Mouse (Mus musculus) granulocyte monocyte progenitor cell, adult 5-6 weeks (primary cell): ENCODE measurements around the gene Qsox1. TPM values are rescaled to one million over a fixed set of nuclear protein-coding genes. Genes with fewer than 3 reads are reported as not detected.

Source experiments
- ATAC-seq: replicated peaks from 2 replicates; pipeline ENCODE4 v1.8.0; 2016; ENCODE audit warnings: mild to moderate bottlenecking, moderate TSS enrichment, inconsistent platforms; ENCODE audit not compliant: poor library complexity, severe bottlenecking
- total RNA-seq, 2 experiments: library from RNA; stranded (forward) in 1 of 2; stranded (reverse) in 1 of 2; fragments of 200-712, 200-1000 nt in 1 of 2; fragments of >200 nt in 1 of 2; fragmentation: Nextera tagmentation in 1 of 2; gene quantifications; 2 replicates each; pipeline ENCODE4 v1.2.3; 2014 to 2017

The Qsox1 gene
- total RNA-seq (2014; fragmentation: Nextera tagmentation), result 15.0 and 20.9 TPM in 2 replicates
- total RNA-seq (2017), result 22.4 and 23.3 TPM in 2 replicates

DNA sequence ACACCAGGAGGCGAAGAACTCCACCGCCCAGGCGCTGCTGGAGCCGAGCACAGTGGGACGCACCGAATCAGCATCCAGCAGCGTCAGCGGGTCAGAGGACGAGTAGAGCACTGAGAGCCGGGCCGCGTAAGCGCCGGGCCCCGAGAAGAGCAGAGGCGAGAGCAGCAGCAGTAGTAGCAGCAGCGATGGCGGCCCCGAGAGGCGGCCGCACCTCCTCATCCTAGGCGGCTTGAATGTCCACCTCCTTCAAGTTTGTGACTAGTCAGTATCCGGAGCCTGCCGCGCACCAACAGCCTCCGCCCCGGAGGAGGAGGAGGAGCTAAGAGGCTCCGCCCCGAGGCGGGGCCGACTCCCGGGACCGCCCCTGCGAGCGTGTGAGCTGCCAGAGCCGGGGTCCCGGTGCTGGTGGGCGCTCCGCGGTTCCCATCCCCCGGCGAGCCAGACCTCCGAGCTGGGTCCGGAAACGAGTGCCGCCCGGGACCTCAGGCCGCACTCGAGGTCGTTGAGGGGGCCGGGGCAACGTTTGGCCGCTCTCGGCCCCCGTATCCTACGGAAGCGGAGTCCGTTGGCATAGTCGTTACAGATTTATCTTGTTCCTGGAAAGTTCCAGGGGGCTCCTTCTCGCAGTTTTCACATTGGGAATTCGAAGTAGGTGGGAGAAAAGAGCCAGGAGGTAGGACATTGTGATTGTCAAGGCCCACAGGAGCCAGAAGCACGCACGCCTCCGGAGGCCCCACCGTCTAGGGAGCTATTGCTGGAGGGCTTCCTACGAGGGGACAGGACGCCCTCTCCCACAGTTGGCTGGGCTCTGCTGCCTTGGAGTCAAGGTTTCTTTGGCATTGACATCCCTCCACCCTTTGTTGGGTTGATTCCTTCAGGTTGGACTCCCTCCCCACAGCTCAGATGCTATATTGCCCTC, at the start of gene Qsox1:
Gene Qsox1, minus strand, starts transcription at position 309 of the 919 bp plus-strand sequence.
- peak; percentile 84 for ATAC-seq

DNA sequence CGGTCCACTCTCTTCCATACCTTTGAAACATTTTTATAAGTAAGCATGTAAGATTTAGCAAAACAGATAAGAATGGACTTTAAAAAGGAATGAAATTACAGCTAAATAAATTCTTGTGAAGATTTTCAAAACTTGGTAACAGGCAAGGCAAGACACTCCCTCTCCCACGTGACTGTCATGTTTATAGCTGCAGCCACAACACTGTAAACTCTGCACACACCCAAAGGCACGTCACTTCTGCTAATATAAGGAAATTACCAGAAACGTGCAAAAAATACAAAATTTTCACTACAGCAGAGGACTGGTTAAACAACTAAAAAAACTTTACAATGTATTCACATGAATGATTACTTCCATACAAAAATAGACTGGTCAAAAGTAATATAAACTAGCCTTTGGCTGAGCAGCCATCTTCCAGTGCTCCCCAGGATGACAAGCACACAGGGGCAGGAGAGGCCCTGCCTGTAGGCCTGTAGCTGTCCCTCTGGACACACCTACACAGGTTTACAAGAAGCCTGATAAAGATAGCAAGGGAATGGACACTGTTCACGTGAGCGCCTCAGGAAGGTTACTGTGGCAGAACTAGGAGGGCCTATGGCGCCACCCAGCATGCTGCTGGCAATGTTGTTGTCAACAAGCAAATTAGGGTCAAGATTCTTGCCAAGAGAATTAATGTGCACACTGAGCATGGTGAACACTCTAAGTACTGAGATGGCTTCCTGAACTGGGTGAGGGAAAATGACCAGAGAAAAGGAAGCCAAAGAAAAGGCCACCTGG, 42.4 kb upstream of the Qsox1 start:
- ATAC-seq, result no peak

DNA sequence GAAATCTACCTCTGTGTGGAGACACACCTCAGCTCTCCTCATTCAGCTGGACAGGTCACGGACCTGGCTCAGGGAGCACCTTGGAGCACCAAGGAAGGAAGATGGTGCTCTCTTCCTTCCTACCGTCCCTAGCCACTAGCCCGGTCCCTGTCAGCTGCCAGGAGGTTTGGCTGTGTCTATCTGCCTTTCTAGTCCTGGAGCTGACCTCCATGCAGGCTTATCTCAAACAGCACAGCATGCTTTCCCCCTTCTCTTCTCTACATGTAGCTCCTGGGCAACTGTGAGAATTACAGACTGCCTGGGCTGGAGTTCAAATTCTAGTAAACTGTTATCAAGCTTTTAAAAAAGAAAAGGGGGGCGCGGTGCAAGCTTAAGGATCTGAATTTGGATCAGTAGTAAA, 40.3 kb upstream of the Qsox1 start:
- no peak for ATAC-seq

DNA sequence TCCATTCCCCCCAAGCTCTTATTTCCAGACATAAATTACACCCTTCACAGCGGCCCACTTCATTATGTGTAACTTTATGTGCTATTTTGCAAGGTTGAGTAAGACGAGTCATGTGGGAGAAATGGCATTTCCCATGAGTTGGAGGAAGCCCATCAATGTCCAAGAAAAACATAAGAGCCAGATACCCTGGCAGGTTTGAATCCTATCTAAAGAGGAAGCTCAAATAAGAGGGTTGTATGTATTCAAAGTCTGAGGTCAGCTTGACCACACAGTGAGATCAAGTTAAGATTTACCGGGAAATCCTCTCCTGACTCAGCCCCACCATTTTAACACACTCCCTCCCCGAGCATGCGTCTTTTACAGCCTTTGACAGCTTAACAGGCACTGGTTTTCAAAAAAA, 31.5 kb upstream of the Qsox1 start:
- peak; percentile 48; the same call in 1 of the 2 replicates for ATAC-seq

DNA sequence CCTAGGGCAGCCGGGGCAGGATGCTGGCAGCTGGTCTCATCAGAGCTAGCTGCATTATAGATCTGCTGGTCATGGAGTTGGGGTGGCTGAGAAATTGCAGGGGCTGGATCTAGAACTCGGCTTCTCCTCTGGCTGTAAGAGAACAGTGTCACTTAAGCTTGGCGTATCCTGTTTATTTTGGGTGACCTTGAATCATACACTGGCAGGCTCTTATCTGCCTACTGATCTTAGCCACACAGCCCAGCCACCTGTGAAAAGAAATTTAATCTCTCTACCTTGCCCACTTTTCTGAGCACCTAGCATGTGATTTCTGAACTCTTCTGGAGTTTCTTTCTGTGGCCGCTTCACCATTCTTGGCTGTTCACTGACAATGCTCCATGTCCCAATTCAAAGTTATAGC, 30.8 kb upstream of the Qsox1 start:
- ATAC-seq, result no peak

DNA sequence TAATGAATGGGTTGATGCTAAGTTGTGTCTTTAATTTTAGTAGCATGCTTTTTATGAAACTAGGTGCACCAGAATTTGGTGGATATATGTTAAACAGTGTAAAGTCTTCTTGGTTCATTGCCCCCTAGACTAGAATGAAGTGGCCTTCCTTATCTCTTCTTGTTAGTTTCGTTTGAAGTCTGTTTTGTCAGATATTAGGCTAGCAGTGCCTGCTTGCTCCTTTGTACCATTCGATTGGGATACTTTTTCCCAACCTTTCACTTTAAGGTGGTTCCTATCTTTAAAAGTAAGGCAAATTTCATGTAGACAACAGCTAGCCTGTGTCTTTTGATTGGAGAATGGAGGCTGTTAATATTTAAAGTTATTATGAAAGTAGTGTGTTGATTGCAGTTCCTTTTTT, 23.0 kb upstream of the Qsox1 start:
- ATAC-seq, result no peak

DNA sequence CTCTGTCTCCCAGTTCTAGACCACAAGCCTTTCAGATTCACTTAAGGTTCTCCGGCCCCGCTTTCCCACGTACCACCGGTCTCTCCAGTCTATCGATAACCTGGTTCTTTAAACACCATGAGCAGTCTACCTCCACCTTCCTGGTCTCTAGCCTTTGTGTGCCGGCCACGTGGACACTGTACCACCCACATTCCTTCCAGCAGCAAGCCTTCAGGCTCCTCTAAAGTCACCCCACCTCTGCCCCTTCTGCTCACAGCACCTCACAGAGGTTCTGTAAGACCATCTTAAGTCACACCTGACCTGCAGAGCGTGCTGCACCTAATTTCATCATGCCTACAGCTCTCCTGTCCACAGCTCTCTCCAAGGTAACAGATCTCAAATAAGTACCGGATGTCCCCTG, 20.9 kb upstream of the Qsox1 start:
- ATAC-seq, result no peak

DNA sequence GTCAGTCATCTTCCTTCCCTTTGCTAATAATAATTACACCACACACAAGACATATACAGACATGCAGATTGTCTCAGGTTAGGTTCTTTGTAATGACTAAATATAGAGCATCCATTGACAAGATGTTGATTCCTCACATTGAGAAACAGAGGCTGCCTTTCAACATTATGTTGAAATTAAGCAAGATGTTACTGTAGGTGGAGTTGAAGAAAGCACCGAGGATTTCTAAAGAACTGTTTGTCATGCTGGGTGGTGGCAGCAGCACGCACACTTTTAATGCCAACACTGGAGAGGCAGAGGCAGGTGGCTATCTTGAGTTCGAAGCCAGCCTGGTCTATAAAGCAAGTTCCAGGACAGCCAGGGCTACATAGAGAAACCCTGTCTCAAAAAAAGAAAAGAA, 19.3 kb upstream of the Qsox1 start:
- ATAC-seq, result peak; percentile 30

DNA sequence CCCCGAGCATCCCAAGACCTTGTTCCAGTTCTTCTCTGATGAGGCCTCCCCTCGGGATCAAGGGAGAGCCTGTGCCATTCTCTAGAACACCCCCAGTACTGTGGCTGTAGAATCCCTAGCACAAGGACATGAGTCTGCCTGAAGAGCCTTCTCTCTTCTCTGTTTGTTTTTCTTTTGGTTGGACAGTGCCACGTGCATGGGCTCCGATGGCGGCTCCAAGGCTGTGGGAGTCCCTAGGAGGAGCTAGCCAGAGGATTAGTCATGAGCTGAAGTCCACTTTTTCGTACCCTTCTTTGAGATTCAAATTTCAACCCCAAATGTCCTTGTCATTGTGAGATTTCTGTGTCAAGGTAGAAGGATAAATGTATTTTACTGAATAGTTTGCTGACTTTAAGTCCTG, 18.2 kb upstream of the Qsox1 start:
- ATAC-seq, result no peak

DNA sequence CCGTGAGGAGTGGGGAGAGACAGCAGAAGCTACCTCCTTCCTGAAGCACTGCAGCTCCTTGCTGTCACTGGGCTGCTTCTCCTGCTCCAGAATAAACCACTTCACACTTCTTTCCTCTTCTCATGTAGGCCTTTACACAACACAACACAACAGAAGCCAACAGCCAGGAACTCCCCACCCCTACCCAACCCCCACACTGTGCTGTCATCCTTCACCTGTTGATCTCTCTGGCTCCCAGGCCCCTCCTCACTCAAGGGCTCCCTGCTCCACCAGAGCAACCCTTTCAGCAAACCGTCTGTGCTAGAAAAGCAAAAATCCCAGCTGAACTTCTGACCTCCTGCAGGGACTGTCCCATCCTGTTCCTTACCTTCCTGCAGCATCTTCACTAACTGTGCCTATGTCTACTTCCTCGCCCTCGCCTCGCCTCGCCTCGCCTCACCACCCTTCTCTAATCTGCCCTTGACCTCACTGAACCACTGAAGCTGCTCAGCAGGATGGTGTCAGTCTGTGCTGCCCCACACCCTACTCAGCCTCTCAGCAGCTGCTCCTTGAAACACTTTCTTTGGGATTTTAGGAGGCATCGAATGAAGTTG, 15.1 kb upstream of the Qsox1 start:
- no peak for ATAC-seq

DNA sequence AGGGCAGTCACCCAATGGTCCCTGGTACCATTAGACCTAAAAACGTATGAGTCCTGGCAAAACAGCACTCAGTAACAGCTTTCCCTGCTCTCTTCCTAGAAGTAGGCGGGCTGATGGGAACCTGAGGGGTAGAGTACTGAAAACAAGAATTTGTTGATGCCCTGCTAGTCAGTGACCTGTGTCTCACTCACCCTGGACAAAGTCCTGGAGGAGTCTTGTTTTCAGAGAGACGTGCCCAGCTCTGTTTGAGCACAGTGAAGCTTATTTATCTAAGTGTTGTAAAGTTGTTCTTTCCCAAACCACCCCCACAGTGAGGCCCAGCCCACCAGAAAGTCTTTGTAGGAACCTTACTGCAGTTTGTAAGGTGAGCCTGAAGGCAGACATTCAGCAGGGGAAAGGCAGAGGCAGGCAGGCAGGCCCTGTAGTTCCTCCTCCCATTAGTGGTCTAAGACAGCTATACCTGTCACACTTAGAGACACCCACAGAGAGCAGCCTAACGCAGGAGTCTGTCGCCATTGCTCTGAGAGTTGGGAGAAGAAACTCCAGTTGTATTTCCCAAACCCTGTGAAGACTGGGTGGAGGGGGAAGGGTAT, 14.2 kb upstream of the Qsox1 start:
- ATAC-seq, result no peak

DNA sequence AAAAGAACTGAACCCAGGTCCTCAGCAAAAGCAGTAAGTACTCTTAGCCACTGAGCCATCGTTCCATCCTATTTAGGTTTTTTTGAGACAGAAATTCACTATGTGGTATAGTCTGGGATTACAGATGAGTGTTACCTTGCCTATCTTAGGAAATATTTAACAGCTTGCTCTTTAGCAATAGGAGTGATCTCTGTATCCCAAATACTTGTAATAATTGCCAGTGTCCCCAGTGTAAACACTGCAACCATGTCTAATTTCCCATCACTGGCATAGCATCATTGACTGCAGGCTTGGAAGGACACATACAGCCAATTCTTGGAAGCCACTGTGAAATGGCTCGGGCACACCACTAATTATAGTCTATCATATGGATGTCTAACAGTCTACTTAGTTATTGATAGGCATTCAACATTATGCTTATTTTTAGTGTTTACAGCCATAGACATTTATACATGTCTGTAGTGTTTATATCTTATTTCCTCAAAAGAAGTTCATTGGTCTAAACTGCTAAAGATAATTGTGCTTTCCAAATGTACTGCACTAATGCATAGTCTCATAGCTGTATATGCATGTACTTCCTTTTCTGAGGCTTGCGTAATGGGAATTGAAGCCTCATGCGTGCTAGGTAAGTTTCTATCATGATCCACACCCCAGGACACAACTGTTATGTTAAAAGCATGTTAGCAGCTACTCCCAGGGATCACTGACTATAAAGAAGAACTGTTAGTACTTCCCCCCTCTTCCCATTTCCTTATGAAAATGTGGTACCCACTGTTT, 13.4 kb upstream of the Qsox1 start:
- peak; percentile 63 for ATAC-seq

DNA sequence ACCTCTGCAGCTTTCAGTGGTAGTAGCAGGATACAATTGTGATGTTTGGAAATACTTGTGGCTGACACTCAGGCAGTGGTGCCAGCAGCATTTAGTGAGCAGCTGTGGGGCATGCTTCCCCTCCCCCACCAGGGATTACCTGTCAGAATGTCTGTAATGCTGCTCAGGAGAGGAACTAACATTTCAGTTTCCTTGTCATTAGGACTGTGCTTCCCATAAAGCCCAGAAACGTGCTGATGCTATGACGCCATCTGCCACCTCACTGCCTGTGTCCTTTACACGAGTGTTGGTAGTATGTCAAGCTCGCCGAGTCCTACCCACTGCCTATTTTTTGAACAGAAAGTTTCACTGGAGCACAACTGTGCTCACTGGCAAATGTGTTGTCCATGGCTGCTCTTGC, 8.0 kb upstream of the Qsox1 start:
- ATAC-seq, result peak; percentile 22

DNA sequence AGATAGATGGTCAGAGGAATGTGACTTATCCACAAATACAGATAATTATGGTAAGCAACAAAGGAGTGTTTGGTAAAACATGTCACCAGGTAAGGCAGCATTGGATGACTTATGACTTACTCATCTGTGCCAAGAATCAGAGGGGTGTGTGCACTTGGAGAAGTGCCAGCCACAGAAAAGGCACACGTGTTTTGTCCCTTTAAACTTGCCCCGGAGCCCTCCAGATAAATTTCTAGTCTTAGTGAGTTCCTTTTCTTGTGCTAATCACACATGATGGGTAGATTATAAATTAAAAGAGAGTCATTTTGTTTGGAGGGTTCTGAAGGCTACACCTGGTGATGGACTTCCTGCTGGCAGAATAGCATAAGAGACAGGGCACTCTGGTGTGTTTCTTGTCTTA, 3.5 kb upstream of the Qsox1 start:
- no peak for ATAC-seq

DNA sequence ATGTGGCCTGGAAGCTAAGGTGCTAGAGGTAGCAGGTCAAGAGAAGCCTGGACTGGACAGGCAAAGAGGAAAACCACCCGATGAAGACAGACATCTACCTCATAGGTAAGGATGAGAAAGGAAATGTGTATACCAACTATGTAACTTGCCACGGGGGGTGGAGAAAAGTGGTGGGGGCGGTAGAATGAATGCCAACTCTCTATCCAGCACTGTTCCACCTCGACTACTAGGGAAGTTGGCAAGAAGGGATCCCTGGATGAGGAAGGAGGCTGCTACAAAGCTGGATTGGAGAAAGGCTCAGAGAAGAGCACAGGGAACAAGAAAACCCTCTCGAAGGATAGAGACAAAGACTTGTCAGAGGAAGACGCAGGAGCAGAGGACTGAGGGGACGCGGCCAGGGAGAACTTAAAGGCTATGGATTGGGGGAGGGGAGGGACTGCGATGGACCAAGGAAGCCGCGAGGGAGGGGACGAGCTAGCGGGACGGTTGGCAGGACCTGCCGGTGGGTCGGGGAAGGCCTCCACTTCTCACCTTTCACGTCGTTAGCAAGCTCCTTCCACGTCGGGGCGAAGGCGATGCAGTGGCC, 601 bp downstream of the Qsox1 start:
- ATAC-seq, result peak; percentile 0; the same call in 1 of the 2 replicates

DNA sequence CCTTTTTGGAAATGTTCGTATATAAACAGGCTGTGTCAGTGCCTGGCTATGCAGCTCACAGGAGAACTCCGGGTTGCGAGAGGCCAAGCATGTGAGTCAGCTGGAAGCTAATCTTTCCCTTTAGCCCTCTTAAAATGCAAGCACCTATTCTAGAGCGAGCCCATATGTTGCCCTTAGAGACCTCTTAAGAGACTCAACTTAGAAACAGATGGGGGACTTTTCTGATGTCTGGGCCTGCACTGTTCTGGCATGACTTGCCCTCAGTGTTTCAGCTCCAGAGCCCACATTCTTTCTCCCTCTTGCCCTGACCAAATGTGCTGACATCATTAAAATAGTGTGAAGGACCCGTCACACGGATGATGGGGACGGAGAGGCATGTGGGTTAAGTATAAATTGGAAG, 2.1 kb downstream of the Qsox1 start:
- ATAC-seq, result no peak

DNA sequence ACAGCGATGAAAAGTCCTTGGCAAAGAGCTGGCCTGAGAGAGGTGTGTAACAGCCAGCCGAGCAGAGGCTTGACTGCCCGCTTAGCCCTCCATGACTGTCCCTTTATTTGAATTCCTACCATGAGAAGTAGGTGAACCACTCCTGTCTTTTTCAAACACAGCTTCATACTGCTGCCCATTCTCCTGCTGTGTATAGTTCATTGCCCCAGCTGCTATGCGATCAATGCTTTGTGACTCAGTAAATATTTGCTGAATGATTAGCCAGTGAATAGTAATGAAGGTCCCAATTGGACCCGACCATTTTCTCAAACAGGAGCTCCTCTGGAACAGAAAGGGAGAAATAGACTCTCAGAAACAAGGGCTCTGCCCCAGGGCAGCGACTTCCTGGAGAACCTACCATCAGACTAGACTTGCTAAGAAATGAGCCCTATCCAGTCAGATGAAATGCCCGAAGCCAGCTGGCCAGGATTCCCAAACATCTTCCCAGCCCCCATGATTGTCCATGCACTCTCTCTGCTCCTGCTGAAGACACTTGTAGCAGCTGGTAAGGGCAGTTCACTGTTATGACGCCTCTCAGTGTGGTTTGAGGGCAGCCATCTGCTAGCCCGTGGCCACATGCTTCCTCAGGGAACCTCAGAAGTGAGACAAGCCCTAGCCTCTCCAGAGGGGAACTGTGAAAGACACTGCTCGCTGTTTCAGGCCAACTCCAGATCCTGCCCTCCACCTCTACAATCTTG, 2.8 kb downstream of the Qsox1 start:
- peak; percentile 63 for ATAC-seq

DNA sequence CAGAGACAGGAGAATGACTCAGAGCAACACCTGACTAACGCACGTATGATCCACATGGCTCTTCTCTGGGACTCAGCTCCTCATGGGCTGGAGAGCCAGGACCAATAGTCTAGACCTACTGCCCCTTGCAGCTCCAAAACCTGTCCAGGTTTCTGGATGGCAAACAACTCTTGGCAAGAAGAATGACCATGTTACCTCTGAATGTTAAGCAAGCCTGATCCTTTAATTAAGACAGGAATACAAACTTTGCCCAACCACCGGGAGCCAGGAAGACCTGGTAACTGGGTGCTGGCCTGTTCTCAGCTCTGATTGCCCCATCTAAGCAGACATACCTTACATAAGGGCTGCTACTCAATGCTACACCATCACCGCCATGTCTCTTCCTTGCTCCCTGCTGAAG, 4.4 kb downstream of the Qsox1 start:
- ATAC-seq, result no peak

DNA sequence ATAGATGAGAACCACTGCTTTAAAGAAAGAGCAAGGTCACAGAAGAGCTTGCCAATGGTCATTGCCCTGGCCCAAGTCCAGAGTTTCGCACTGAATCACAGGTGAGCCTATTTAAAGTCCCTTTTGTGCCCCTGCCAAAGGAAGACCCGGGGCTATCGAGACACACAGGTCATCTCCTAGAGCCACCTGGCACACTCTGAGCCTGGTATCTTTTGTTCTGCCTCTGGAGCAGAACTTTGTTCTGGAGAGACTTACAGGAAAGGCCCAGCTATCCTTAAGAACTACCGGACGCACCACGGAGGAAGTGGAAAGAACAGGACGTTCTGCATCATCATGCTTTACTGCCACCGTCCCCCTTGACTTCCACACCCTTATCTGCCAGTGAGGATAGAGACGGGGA, 7.1 kb downstream of the Qsox1 start:
- ATAC-seq, result no peak
